ENCODE assay signal across 8 mouse cellular contexts in the genomic region with DNA sequence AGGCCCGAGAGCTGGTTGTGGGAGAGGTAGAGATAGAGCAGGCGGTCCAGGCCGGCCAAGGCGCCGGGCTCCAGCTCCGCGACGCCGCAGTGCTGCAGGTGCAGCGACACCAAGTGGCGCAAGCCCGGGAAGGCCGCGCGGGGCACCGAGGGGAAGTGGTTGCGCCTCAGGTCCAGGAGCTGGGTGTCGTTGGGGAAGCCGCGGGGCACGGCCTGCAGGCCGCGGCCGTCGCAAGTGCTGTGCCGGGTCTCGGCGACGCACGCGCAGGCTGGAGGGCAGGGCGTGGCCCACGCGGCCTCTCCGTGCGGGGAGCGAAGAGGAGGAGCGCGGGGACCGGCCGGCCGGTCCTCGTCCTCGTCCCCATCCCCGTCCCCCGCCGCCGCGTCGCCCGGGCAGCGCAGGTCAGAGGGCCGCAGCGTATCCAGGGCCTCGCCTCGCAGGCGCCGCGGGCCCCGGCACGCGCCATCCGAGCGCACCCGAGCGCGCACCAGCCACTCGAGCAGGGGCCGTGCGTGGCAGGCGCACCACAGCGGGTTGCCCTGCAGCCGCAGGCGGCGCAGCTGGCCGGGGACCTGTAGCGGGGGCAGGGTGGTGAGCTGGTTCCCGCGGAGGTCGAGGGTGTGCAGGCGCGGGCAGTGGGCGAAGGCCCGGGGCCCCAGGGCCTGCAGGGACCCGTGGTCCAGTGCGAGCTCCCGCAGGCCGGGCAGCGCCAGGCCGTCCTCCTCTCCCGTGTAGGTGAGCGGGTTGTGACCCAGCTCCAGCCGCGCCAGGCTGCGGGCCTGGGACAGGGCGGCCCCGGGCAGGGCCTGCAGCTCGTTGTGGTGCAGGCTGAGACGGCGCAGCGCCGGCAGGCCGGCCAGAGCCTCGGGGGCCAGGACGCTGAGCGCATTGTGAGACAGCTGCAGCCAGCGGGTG. TPM values are rescaled to one million over a fixed set of nuclear protein-coding genes. Genes with fewer than 3 reads are reported as not detected.
DNase-seq lines count a peak whose midpoint lies in the region; ATAC-seq and TF ChIP-seq lines count a peak whose summit lies in the region.

No protein-coding gene starts in this region.

- 0 out of 2 replicates have a peak, but pooled peaks cover 3% of the 10 kb centered on the region for H3K9me3 ChIP-seq in hindbrain, embryonic 10.5 days

- H3K27me3 ChIP-seq in cerebellum, adult 2 months (ENCODE audit: control insufficient read depth, insufficient read depth, low read length) = no peaks in the 10 kb centered on the region
- H3K27me3 ChIP-seq in hindbrain, embryonic 10.5 days (ENCODE audit: insufficient read depth, poor library complexity, severe bottlenecking) = peaks cover 63% of the 10 kb centered on the region

- H3K27ac ChIP-seq in cerebellum, adult 2 months (ENCODE audit: insufficient read depth, low read length) = peak overlapping the region; percentile 26
- peak overlapping the region; percentile 88 for H3K27ac ChIP-seq in hindbrain, embryonic 10.5 days

- under 1% methylated on average over 103 of the region's 107 CpGs for WGBS in cerebellum, adult 2 months
- under 1% methylated on average over 107 of the region's 107 CpGs for whole genome bisulfite sequencing in hindbrain, embryonic 10.5 days

- H3K4me1 ChIP-seq in cerebellum, adult 2 months (ENCODE audit: control insufficient read depth, insufficient read depth, low read length) = peaks cover 2% of the 10 kb centered on the region; the same call in 1 of the 2 replicates
- H3K4me1 ChIP-seq in hindbrain, embryonic 10.5 days (replicated peaks) = peaks cover 30% of the 10 kb centered on the region

- peak; percentile 66 for ATAC-seq in frontal cortex, adult (ENCODE audit: low TSS enrichment)

- peak; percentile 54 for TF ChIP-seq CTCF in cerebellum, adult 2 months (IDR thresholded peaks at IDR 0.05; ENCODE audit: borderline replicate concordance, insufficient read depth, low read depth, low read length)

- DNase-seq in MEL-GATA-1-ER (ENCODE audit: extremely low read depth, low read depth) = peak; percentile 26
- peak; percentile 89 to 91 for DNase-seq in cerebellum, adult 2 months
- peak; percentile 89 for DNase-seq in hindbrain, embryonic 10.5 days (ENCODE audit: low spot score)
- peak; percentile 83 to 88 for DNase-seq in layer of hippocampus, postnatal 10 days (ENCODE audit: low spot score in 2 of 2)
- DNase-seq in lung, postnatal 10 days = peak; percentile 89
- DNase-seq in ovary, postnatal 36 days (ENCODE audit: low spot score) = peak; percentile 88
- DNase-seq in thymus, postnatal 14 days = peak; percentile 83

- 0 out of 2 replicates have a peak, but pooled peaks cover 6% of the 10 kb centered on the region for H3K36me3 ChIP-seq in hindbrain, embryonic 10.5 days

- TF ChIP-seq POLR2A in cerebellum, adult 2 months (IDR thresholded peaks at IDR 0.05; ENCODE audit: borderline replicate concordance, insufficient read depth, low read length) = peak; percentile 49; the same call in 1 of the 2 replicates

- peak overlapping the region; percentile 56 for H3K4me3 ChIP-seq in cerebellum, adult 2 months (replicated peaks; ENCODE audit: insufficient read depth, low read depth, low read length)
- peak overlapping the region; percentile 72 for H3K4me3 ChIP-seq in hindbrain, embryonic 10.5 days

RNA-seq across cellular contexts. Expression of gene Chadl, which starts 2.9 kb away (rescaled TPM):
- polyA plus RNA-seq in cerebellum, adult 2 months (2012; rRNA removed) = 16.6 and 17.4 TPM in 2 replicates
- 1.7 and 2.5 TPM in 2 replicates for polyA plus RNA-seq in hindbrain, embryonic 10.5 days (2016; fragmentation: Nextera tagmentation; extraction: Ambion mirVana)
- total RNA-seq in layer of hippocampus, postnatal 10 days (2021) = 10 to 100 TPM; 24.0 to 31.8 TPM

RNA-seq across cellular contexts. Expression of gene L3mbtl2, which starts 30.5 kb away (rescaled TPM):
- polyA plus RNA-seq in cerebellum, adult 2 months (2012; rRNA removed) = 28.0 and 28.9 TPM in 2 replicates
- 41.9 and 44.9 TPM in 2 replicates for polyA plus RNA-seq in hindbrain, embryonic 10.5 days (2016; fragmentation: Nextera tagmentation; extraction: Ambion mirVana)
- total RNA-seq in layer of hippocampus, postnatal 10 days (2021) = 10 to 100 TPM; 36.1 to 37.9 TPM

RNA-seq across cellular contexts. Expression of gene Zc3h7b, which starts 50.6 kb away (rescaled TPM):
- polyA plus RNA-seq in cerebellum, adult 2 months (2012; rRNA removed) = 67.0 and 72.1 TPM in 2 replicates
- 37.9 and 40.8 TPM in 2 replicates for polyA plus RNA-seq in hindbrain, embryonic 10.5 days (2016; fragmentation: Nextera tagmentation; extraction: Ambion mirVana)
- 100 to 1,000 TPM; 155 to 187 TPM for total RNA-seq in layer of hippocampus, postnatal 10 days (2021)

RNA-seq across cellular contexts. Expression of gene Rangap1, which starts 51.1 kb away (rescaled TPM):
- 102 and 113 TPM in 2 replicates for polyA plus RNA-seq in cerebellum, adult 2 months (2012; rRNA removed)
- 166 and 178 TPM in 2 replicates for polyA plus RNA-seq in hindbrain, embryonic 10.5 days (2016; fragmentation: Nextera tagmentation; extraction: Ambion mirVana)
- total RNA-seq in layer of hippocampus, postnatal 10 days (2021) = 100 to 1,000 TPM; 189 to 201 TPM

Comparison
In these comparisons a context has a peak if more than half of its experiments do, and no peak if none do; other contexts are left out.
1. Peak in every context shown above with its lines: DNase-seq, ATAC-seq, H3K4me3 ChIP-seq and H3K27ac ChIP-seq.
2. DNase-seq: peak in every context shown above with its lines; median percentile 90 in cerebellum, adult 2 months; 89 in hindbrain, embryonic 10.5 days; 89 in lung, postnatal 10 days; 88 in ovary, postnatal 36 days; 86 in layer of hippocampus, postnatal 10 days; 83 in thymus, postnatal 14 days; 26 in MEL-GATA-1-ER.